Mouse (Mus musculus) cerebellum, postnatal 14 days (tissue): ENCODE data around the gene Hmx1.

ENCODE experiments used
- DNase-seq, 2 experiments: peaks; one replicate each; pipeline ENCODE4 v3.0.0; 2021; ENCODE audit warnings: mixed read lengths in 2 of 2

Gene Hmx1

DNA sequence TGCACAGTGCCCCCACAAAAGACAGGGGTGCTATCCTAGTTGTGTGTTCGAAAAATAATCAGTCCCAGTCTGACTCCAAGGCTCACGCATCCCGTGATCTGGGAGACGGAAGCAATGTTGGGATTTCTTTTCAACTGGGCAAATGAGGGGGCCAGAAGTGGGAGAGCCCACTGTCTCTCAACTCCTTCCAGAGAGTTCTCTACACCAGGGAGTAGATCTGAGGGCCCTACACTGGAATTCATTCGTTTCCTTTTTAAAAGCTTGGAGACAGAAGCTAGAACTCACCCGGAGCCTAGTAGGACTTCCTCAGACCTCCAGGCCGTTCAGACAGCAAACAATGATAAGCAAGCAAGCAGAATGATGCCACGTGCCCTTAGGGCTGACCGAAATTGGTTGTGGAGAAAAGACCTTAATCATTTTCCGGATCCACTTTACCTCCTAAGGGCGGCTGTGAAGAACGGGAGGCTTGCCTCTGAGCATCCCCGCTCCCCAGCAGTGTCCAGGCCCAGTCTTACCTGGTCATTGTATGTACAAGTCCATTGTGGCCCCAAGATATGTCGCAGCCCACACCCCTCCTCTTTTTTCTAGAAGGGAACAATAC, 9.5 kb downstream of the Hmx1 start:
- no peak for DNase-seq

DNA sequence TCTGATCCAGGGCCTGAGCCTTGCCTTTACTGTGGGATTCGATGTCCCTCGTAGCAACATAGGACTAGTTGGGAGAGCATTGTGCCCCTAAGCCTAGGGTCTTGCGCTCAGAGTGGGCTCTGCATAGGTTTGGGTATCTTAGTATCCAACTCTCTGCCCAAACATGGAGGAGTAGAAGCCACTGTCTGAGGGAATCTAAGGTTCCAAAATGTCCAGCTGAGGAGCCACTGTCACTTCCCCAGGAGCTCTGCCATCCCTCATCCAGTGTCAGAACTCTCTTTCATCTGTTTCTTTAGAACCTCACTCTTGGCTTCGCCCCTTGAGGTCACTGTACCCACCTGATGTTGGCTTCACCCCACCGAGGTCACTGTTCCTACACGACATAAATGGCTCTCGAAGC, 10.2 kb downstream of the Hmx1 start:
- no peak for DNase-seq

DNA sequence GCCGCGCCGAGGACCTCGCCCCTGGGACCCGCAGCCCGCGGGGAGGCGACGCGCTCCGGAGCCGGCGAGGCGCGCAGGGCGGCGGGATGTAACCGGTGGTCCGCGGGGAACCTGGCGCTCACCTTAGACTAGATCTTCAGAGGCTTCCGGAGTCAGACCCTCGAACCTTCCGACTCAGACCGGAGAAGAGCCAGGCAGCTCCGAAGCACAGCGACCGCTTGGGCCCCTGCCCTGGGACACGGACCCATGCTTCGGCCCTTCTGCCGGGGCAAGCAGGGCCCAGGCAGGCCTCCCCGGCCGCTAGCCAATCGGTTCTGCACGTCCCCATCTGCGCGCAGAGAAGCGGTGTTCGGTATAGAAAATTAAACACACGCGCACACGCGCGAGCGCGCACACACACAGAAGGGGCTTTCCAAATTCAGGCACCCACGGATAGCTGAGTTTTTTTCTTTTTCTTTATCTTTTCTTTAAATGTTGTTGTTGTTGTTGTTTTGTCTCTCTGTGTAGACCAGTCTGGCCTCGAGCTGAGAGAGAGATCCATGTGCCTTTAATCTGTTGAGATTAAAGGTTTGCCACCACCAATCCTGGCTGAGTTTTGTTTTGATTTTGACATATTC, 10.9 kb downstream of the Hmx1 start:
- DNase-seq = peak; percentile 30 to 33

- DNase-seq = no peak
Measured at GRCm38 (mm10) chr5:35401240-35401639, 12.3 kb downstream of the Hmx1 start.

DNA sequence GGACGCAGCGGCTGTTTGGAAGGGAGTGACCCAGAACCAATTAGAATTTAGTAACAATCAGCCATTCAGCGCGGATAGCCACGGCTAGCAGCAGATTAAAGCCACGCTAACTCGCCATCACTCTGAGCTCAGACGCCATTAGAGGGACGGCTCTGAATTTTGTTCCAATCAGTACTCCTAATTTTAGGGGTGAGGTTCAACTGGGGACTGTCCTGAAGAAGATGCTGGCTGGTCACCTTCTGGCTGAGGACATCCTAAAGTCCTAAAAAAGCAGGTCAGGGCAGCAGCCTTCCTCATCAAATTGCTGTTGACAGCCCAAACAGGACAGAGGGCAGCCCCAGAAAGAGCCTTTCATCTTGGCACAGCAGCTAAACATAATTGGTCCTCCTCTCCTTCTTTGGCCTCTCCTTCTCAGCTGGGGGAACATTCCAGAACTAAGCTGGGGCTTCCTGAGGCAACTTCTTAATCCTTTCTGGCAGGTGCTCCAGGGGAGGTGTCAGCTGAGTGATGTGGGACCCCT, 18.6 kb downstream of the Hmx1 start:
- DNase-seq = no peak

- DNase-seq = no peak
Measured at GRCm38 (mm10) chr5:35411028-35411427, 22.1 kb downstream of the Hmx1 start.

DNA sequence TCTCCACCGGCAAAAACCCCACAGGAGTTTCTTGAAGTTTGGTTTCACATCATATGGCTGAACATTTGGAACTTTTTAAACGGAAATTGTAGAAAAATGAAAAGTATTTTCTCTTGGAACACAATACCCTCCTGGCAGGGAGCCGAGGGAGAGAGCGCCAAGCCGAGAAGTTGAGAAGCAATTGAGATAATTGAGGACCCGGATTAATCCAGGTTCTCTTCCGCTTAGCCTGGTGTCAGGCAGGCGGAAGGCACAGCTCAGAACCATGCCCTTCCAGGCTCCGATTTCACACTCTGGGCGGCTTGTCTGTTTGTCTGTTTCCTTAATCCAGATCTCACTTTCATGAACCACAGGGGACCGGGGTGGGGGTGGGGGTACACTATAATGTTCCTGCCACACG, 23.9 kb downstream of the Hmx1 start:
- DNase-seq = no peak

DNA sequence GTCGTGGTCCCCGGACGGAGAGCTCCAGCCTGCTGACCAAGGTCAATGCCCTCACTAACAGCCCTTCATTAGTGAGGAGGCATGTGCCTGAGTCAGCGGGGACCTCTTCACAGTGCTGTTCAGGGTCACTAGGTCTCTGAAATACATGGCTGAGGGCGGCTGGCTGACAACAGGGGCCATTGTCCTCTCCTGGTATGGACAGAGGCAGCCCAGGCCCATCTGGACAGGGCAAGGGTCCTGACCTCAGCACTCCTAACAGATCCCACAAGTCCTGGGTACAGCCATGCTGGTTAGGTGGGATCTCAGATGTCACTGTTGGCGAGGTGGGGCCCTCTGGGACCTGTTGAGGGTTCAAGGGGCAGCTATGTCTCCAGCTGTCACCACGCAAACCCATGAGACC, 28.8 kb downstream of the Hmx1 start:
- DNase-seq = no peak

GRCm38 (mm10) chr5:35421622-35422021, 32.7 kb downstream of the Hmx1 start:
- no peak for DNase-seq

GRCm38 (mm10) chr5:35425218-35425617, 36.3 kb downstream of the Hmx1 start:
- no peak for DNase-seq

GRCm38 (mm10) chr5:35427901-35428300, 39.0 kb downstream of the Hmx1 start:
- DNase-seq = no peak

GRCm38 (mm10) chr5:35428421-35428820, 39.5 kb downstream of the Hmx1 start:
- no peak for DNase-seq

DNA sequence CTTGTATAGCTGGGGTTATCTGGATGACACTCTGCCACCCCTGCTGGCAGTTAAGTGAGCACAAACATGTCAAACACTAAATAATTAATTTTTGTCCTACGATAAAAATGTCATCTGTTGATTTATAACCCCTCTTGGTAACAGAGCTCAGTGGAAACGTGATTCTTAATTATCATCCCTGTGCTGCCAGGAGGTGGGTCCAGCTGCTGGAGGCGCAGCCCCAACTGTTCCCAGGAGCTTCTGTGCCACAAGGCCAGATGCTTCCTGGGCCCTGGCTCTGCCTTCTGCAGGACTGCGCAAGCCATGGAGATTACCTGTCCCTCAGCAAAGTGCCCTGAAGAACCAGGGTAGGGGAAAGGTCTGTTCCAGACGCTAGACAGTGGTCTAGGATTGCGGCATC, 43.2 kb downstream of the Hmx1 start:
- no peak for DNase-seq

GRCm38 (mm10) chr5:35434038-35434437, 45.1 kb downstream of the Hmx1 start:
- peak in 1 of 2 experiments; percentile 39 for DNase-seq

DNA sequence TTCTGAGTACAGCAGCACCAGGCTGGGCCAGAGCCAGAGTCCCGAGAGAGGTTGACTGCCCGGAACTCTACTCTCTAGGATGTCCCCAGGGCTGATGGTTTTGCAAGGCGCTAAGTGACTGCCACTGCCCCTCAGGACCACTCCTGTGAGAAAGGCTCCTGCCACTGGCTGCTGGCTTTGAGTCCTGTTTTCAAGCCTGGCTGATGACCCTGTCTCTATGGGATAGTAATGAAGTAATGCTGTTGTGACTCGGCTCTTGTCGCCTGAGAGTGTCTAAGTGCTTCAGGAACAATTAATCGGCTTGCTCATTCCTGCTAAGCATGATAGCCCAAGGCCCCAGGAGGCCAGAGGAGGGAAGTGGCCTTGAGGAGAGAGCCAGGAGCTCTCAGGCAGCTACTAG, 45.8 kb downstream of the Hmx1 start:
- DNase-seq = no peak

- no peak for DNase-seq
Measured at GRCm38 (mm10) chr5:35438805-35439204, 49.9 kb downstream of the Hmx1 start.

DNA sequence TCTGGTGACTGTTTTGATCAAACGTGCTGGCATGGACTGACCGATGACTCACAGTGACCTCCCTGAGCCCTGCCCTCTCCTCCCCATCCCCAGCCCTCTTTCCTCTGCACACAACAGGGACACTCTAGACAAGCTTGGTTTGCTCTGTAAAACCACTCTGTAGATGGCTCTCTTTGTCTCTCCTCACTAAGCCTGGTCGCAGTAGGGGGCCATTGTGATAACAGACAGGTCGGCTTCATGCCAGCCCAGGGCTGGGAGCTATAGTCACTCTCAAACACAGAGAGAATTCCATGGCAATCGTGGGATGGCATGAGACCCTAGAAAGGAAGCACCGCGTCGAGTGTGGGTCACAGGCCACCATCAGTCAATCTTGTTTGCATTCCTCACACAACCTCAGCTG, 51.6 kb downstream of the Hmx1 start:
- peak in 1 of 2 experiments; percentile 38 for DNase-seq

DNA sequence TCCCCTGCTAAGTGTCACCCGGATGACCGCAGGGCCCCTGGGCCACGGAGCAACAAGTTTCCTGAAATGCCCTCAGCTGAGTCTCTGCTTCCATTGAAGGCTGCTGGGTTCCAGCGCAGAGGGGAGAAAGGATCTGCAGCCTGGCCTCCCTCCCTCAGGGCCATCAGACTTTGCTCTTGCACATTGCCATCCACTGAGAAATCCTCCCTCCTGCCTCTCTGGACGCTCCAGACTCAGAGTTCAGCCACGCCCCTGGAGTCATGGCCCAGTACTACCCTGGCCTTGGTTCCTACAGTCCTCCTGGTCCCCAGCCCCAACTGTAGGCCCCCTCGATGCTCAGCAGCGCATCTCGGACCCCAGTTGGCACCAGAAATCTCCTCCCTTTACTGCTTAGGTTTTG, 52.5 kb downstream of the Hmx1 start:
- no peak for DNase-seq

DNA sequence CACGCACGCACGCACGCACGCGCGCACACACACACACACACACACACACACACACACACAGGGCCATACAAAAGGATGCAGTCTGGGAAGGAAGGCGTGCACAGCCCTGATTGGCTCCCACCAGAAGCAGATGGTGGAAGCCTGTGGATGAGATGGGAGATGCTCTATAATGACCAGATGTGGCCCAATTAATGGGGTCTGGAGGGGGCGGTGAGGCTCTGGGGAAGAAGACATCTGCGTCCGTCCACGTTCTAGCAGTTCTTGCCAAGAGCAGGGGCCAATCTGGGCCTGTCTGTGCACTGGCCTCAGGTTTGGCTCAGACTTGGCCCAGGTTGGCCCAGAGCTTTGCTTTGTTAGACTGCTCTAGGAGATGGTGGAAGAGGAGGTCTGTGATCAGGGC, 55.8 kb downstream of the Hmx1 start:
- DNase-seq = no peak

DNA sequence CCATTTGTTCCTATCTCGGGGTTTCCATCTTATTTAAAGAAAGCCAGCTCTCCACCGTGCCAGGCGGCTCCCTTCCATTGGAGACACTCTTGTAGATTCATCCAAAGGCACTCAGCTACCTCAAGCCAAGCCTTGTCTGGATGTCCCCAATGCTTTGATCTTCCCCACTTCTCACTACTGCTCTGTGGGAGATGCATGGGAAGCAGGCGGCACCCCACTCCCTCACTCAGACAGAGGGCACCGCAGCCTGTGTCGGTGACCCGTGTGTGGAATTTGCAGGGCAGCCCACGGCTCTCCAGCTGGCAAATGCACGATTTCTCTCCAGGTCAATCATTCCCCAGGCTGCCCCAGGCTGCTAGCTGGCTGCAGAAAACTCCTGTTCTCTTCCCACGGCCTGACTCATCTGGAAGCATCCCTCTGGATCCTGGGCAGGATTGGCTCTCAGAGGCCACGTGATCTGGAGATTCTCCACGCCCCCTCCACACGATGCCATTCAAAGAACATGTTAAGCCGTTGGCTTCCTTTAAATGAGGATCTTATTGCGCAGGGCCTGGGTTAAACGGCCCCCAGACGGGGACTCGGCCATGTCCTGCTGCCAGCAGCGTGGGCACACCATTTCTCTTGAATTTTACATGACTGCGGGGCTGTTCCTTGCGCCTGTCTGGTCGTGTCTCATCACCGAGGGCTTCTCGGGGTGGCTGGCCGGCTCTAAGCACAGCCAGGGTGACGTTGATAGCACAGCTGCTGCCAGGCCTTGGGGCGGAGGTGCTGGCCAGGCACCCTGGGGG, 58.9 kb downstream of the Hmx1 start:
- DNase-seq = peak; percentile 60
